Mouse (Mus musculus) forebrain, embryonic 11.5 days (tissue): Measurements from ENCODE around the gene Myo18a. TPM values are rescaled to one million over a fixed set of nuclear protein-coding genes. Genes with fewer than 3 reads are reported as not detected.

ENCODE experiments used
- ATAC-seq: fragments of 200-750 bp; cut with Nextera tagmentation; replicated peaks from 2 replicates; pipeline ENCODE4 v1.8.0; 2017; ENCODE audit warnings: moderate TSS enrichment; ENCODE audit not compliant: low FRiP score
- DNase-seq: peaks from one replicate; pipeline ENCODE4 v3.0.0-alpha.2; 2017; ENCODE audit warnings: low spot score
- H3K27ac ChIP-seq: fragments of 300-500 bp; sonication (generic); 2 replicates; pipeline ENCODE4 v1.5.1; 2014; ENCODE audit warnings: low read depth, low read length
- H3K27me3 ChIP-seq: fragments of 300-500 bp; sonication (generic); 2 replicates; pipeline ENCODE4 v1.6.1; 2014; ENCODE audit warnings: mild to moderate bottlenecking, low read length, mixed read lengths; ENCODE audit not compliant: control insufficient read depth, insufficient read depth
- H3K36me3 ChIP-seq: fragments of 300-500 bp; sonication (generic); 2 replicates; pipeline ENCODE4 v1.6.1; 2014; ENCODE audit warnings: mild to moderate bottlenecking, low read length, moderate library complexity, mixed read lengths; ENCODE audit not compliant: control insufficient read depth, insufficient read depth
- H3K4me1 ChIP-seq: fragments of 300-500 bp; sonication (generic); replicated peaks from 2 replicates; pipeline ENCODE4 v1.6.1; 2014; ENCODE audit warnings: low read length, mixed read lengths; ENCODE audit not compliant: control insufficient read depth, insufficient read depth
- H3K4me2 ChIP-seq: fragments of 300-500 bp; sonication (generic); 2 replicates; pipeline ENCODE4 v1.6.1; 2014; ENCODE audit warnings: low read depth, mild to moderate bottlenecking, low read length, moderate library complexity, mixed read lengths; ENCODE audit not compliant: severe bottlenecking
- H3K4me3 ChIP-seq: fragments of 300-500 bp; sonication (generic); 2 replicates; pipeline ENCODE4 v1.5.1; 2014; ENCODE audit warnings: low read depth, low read length
- H3K9ac ChIP-seq: fragments of 300-500 bp; sonication (generic); 2 replicates; pipeline ENCODE4 v1.6.1; 2014; ENCODE audit warnings: low read length
- H3K9me3 ChIP-seq: fragments of 300-500 bp; sonication (generic); 2 replicates; pipeline ENCODE4 v1.6.1; 2016; ENCODE audit warnings: low read length, mixed read lengths; ENCODE audit not compliant: control insufficient read depth
- WGBS: fragments of 180-500 bp; shearing (Covaris S2); extraction: QIAGEN DNeasy Blood & Tissue Kit; methylation state at CpG from one replicate; pipeline ENCODE4 v1.1.7; 2014; 5-methylcytosine and 5-hydroxymethylcytosine counted together
- polyA plus RNA-seq: library from polyadenylated mRNA; unstranded; fragments of >200 nt; fragmentation: Nextera tagmentation; extraction: Ambion mirVana; gene quantifications from 2 replicates; pipeline ENCODE4 v1.2.1, GENCODE M21; 2014

Myo18a gene
- polyA plus RNA-seq, 1 experiment from 2014 or later: 31.4 TPM

DNA sequence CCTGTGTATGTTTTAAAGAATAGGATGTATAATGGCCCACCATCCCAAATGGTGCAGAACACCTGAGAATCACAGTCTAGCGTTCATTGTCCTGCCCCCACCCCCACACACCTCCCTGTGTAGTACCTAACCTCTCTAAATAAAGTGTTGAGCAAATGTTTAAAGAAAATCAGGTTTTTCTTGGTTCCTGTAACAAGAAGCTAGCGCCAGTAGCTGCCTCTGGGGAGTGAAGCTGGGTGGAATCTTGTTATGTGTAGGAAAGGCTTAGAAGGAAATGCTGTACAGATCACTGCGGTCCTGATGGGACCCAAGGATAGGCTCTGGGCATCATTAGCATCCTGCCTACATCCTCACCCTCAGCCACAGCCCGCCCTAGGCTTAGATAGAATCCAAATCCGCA is 138.3 kb downstream of the Myo18a start:
- Histone ChIP-seq H3K36me3 (no peaks in the 10 kb centered on the region), H3K9ac (no peak overlapping the region), H3K4me1 (peaks cover 23% of the 10 kb centered on the region), H3K4me3 (no peak overlapping the region), H3K27ac (no peak overlapping the region), H3K9me3 (no peaks in the 10 kb centered on the region), H3K4me2 (no peak overlapping the region), H3K27me3 (no peaks in the 10 kb centered on the region)
- DNase-seq (no peak), ATAC-seq (no peak)
- WGBS: 55% methylated on average over 5 of the region's 5 CpGs

DNA sequence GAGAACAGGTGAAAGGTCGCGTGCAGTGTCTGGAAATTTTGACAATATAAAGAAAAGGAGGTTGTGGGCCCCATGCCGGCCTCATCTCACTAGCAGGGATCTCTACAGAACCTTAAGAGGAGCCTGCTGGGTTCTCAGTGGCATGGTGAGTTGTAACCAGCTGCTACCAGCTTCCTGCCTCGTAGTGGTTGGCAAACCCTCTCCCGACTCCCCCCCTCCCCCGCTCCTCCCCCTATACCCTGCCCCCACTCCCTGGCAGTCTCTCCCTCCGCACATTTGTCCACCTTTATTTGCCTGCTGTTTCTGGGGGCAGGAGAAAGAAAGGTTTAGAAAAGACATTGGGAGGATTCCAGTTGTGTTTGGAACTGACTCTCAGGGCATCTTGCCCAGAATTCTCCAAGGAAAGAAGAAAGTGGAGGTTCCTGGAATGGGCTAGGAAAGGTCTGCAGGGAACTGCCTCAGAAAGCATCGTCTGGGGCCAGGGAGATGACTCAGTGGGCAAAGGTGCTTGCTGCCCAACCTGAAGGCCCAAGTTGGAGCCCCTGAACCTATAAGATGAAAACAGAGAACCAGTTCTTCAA is 138.8 kb downstream of the Myo18a start:
- no peak overlapping the region for H3K4me2 ChIP-seq
- peaks cover 21% of the 10 kb centered on the region for H3K4me1 ChIP-seq
- no peak overlapping the region for H3K4me3 ChIP-seq
- DNase-seq: no peak
- no peak overlapping the region for H3K27ac ChIP-seq
- ATAC-seq: no peak
- no peaks in the 10 kb centered on the region for H3K9me3 ChIP-seq
- H3K9ac ChIP-seq: no peak overlapping the region
- WGBS: 40% methylated on average over 8 of the region's 8 CpGs
- H3K27me3 ChIP-seq: no peaks in the 10 kb centered on the region
- H3K36me3 ChIP-seq: no peaks in the 10 kb centered on the region

DNA sequence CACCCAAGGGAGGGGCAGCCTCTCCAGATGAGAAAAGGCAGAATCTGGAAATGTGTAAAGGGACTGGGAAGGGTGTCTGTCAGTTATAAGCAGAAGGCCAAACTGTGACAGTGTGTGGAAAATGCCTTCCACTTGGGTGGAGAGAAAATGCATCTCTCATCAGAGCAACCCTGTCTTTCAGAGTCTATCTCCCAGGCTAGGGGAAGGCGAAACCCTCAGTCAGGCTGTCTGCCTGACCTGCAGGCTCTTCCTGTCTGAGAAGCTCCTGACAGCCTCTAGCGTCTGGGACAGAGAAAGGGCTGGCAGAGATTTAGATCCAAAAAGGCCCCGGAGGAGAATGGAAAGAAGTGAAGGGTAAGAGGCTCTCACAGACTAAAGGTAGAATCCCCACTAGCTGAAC is 140.7 kb downstream of the Myo18a start:
- no peak for ATAC-seq
- Histone ChIP-seq H3K27me3 (no peaks in the 10 kb centered on the region; the same call in 1 of the 2 replicates), H3K4me1 (peaks cover 12% of the 10 kb centered on the region), H3K27ac (no peak overlapping the region), H3K9me3 (no peaks in the 10 kb centered on the region), H3K9ac (no peak overlapping the region), H3K36me3 (no peaks in the 10 kb centered on the region), H3K4me3 (no peak overlapping the region), H3K4me2 (no peak overlapping the region)
- DNase-seq: no peak
- 32% methylated on average over 3 of the region's 3 CpGs for WGBS

DNA sequence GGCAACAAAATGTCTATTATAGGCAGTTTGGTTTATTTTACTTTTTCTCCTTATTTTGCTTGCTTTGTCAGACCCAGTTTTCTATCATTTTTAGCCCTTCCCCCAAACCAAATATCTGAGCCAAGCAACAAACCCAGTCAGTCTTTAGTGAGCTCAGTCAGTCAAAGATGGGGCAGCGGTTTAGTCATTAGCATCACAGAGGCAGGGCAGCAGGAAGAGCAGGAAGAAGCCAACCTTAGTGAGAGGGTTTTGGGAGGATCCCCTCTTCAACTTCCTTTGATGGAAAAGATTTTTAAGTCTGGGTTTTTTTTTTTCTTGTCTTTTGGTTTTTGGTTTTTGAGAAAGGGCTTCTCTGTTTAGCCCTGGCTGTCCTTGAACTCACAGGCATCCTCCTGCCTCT is 141.7 kb downstream of the Myo18a start:
- H3K4me2 ChIP-seq: no peak overlapping the region
- H3K9me3 ChIP-seq: no peaks in the 10 kb centered on the region
- no peak for ATAC-seq
- no peaks in the 10 kb centered on the region for H3K36me3 ChIP-seq
- H3K4me3 ChIP-seq: no peak overlapping the region
- H3K27ac ChIP-seq: no peak overlapping the region
- DNase-seq: no peak
- 46% methylated on average over 1 of the region's 1 CpGs for WGBS
- H3K4me1 ChIP-seq: peaks cover 12% of the 10 kb centered on the region
- no peaks in the 10 kb centered on the region; the same call in 1 of the 2 replicates for H3K27me3 ChIP-seq
- no peak overlapping the region for H3K9ac ChIP-seq

DNA sequence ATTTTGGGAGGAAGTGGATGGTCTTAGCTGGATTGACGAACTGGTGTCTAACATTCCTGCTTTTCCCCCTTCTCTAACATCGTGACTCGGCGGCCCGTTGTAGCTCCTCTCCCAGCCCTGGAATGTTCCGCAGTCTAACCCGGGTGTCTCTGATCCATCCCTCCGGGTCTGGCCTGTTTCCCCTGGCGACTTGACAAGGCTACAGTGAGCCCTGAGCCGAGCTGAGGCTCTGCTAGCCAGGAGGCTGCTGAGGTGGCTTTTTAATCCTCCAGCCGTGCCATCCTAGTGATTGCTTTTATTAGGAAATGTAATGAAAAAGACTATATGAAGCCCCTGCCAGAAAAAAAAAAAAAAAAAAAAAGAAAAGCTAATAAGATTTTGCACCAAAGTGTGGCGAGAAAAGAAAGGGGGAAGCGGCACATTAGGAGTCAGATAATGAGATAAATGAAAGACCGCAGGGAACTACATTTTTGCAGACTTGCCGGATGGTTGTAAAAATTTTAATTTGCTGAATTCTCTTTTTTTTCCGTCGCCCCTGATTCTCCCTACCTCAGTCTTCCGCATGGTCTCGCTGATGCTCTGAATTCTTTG is 143.1 kb downstream of the Myo18a start:
- peaks cover 12% of the 10 kb centered on the region for H3K4me1 ChIP-seq

DNA sequence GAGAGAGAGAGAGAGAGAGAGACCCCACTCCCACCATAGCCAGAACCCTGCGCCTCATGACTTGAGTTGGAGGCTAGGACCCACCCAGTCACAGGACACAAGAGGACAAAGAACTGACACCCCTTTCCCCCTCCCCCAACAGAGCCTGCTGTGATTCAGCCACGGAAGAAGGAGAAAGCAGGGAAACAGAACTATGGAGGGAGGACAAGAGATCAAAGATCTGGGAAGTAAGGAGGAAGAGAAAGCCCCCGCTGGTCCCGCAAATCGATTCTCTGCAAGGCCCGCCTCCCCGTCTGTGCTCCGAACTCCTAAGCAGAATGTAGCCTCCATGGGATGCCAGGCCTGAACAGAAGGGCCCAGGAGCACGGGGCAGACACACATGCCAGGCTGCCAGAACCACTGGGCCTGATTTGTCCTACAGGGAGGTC is 143.7 kb downstream of the Myo18a start:
- 8% methylated on average over 9 of the region's 9 CpGs for WGBS
- DNase-seq: peak; percentile 65
- peak overlapping the region; percentile 29; the same call in 1 of the 2 replicates for H3K4me2 ChIP-seq
- H3K4me1 ChIP-seq: peaks cover 12% of the 10 kb centered on the region
- H3K4me3 ChIP-seq: no peak overlapping the region
- H3K27ac ChIP-seq: peak overlapping the region; percentile 1; the same call in 1 of the 2 replicates
- no peaks in the 10 kb centered on the region for H3K36me3 ChIP-seq
- peak; percentile 33; the same call in 1 of the 2 replicates for ATAC-seq
- H3K27me3 ChIP-seq: no peaks in the 10 kb centered on the region; the same call in 1 of the 2 replicates
- no peaks in the 10 kb centered on the region for H3K9me3 ChIP-seq
- H3K9ac ChIP-seq: peak overlapping the region; percentile 52

More for the DNA sequence above, 143.1 kb downstream of the Myo18a start:
- Histone ChIP-seq H3K4me2 (0 out of 2 replicates have a peak overlapping the region, but pooled peaks have one; percentile 1), H3K4me3 (no peak overlapping the region), H3K9me3 (no peaks in the 10 kb centered on the region), H3K36me3 (no peaks in the 10 kb centered on the region), H3K27ac (no peak overlapping the region), H3K27me3 (no peaks in the 10 kb centered on the region; the same call in 1 of the 2 replicates), H3K9ac (peak overlapping the region; percentile 52)
- DNase-seq (no peak), ATAC-seq (no peak)
- 28% methylated on average over 19 of the region's 19 CpGs for WGBS

DNA sequence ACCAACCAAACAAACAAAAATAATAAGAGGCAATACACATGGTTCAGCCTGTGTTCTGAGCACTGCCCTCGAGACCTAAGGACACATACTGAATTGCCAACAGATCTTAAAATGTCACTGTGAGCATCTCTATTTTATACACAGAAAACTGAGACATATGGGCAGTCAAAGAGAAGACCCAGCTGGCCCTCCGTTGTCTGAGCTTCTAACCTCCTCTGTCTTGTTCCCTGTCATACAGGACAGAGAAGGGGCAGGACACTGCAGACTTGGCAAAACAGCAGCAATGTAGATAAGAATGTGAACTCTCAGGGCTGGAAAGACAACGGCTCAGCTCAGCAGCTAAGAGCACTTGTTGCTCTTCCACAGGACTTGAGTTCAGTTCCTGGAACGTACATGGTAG is 145.4 kb downstream of the Myo18a start:
- Histone ChIP-seq H3K9ac (no peak overlapping the region), H3K4me1 (peaks cover 10% of the 10 kb centered on the region), H3K4me2 (no peak overlapping the region), H3K27ac (no peak overlapping the region), H3K9me3 (no peaks in the 10 kb centered on the region), H3K27me3 (peaks cover 4% of the 10 kb centered on the region), H3K4me3 (no peak overlapping the region), H3K36me3 (no peaks in the 10 kb centered on the region)
- no peak for ATAC-seq
- WGBS: 87% methylated on average over 4 of the region's 4 CpGs
- DNase-seq: no peak

DNA sequence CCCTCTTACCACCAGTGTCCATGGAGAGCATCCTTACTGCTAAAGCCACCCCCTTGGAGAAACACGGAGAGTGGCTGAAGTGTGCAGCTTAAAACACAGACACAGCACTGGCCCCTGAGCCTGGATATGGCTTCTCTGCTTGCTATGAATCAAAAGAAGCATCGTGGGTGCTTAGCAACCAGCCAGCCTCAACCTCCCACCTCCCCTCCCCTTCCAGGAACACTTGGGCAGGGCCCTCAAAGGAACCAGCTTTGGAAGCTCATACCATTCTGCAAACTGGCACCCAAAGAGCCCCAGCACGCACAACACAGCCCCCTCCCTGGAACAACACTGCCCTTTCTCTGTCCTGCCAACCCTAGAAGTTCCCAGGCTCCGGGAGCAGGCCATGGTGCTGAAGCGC is 146.3 kb downstream of the Myo18a start:
- Histone ChIP-seq H3K36me3 (no peaks in the 10 kb centered on the region), H3K27me3 (peaks cover 11% of the 10 kb centered on the region), H3K4me1 (peaks cover 7% of the 10 kb centered on the region), H3K9me3 (no peaks in the 10 kb centered on the region), H3K4me3 (no peak overlapping the region), H3K4me2 (no peak overlapping the region), H3K9ac (no peak overlapping the region), H3K27ac (no peak overlapping the region)
- DNase-seq (no peak), ATAC-seq (no peak)
- WGBS: 39% methylated on average over 5 of the region's 5 CpGs

DNA sequence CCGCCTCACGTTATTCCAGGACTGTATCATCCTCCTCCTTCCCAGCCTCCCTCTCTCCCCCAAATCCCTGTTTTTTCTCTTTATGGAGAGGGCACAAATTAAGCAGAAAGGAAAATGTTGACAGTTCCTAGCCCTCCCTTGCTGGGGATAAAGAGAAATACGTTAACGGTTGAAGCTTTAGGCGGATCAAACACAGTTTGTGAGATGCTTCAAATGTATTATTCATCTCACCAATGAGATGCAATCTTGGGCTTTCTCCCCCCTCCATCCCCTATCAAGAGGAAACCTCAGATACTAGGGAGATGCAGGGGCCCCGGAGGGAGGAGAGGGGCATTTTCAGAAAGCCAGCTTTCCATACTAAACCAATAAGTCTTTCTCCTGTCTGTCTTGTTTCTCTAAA is 146.7 kb downstream of the Myo18a start:
- Histone ChIP-seq H3K9me3 (no peaks in the 10 kb centered on the region), H3K4me1 (peaks cover 11% of the 10 kb centered on the region), H3K36me3 (no peaks in the 10 kb centered on the region), H3K4me3 (no peak overlapping the region), H3K27ac (no peak overlapping the region), H3K4me2 (no peak overlapping the region), H3K27me3 (peaks cover 14% of the 10 kb centered on the region), H3K9ac (no peak overlapping the region)
- DNase-seq (no peak), ATAC-seq (no peak)
- WGBS: 39% methylated on average over 6 of the region's 6 CpGs
